Mouse (Mus musculus) limb, embryonic 12.5 days (tissue): Measurements from ENCODE around the gene Abcc4. TPM values are rescaled to one million over a fixed set of nuclear protein-coding genes. Genes with fewer than 3 reads are reported as not detected.

Source experiments
- microRNA-seq: library from miRNA; unstranded; fragments of <30 nt; microRNA quantifications from one replicate; pipeline ENCODE4, GENCODE M21; 2017
- polyA plus RNA-seq: library from polyadenylated mRNA; unstranded; fragments of >200 nt; fragmentation: Nextera tagmentation; extraction: Ambion mirVana; gene quantifications from 2 replicates; pipeline ENCODE4 v1.2.1, GENCODE M21; 2016

Abcc4 gene
- polyA plus RNA-seq, 1 experiment from 2014 or later: 2.0 TPM

Small RNA genes lying within 50 kb of the gene (microRNA-seq; reads per million reads assigned to microRNA genes)
- not detected for gene Mir6391

Other genes with a start within 250 kb of the Abcc4 start
- 1.2 and 1.4 TPM in 2 replicates for gene Cldn10, start 81.7 kb upstream of the Abcc4 start, polyA plus RNA-seq
- 37.7 and 38.3 TPM in 2 replicates for gene Dzip1, start 219.2 kb upstream of the Abcc4 start, polyA plus RNA-seq
- 26.7 and 28.1 TPM in 2 replicates for gene Dnajc3, start 231.8 kb upstream of the Abcc4 start, polyA plus RNA-seq